Comparison of ENCODE assay signal across 28 mouse cellular contexts in genomic region chr5:25624029-25624428, GRCm38 (mm10).
A peak's percentile ranks its signal among the peaks of the same experiment; 100 is the strongest.
DNase-seq lines count a peak whose midpoint lies in the region; ATAC-seq and TF ChIP-seq lines count a peak whose summit lies in the region.
"Had no signal": no experiment of that assay in that cellular context is flagged by ENCODE, and none has a peak within 500 bp of the region (broad histone marks: within the 10 kb centered on the region; RNA-seq: fewer than 3 reads in every experiment).

No protein-coding gene starts in this region.

- H3K4me2 ChIP-seq in forebrain, postnatal 0 days (ENCODE audit: low read depth): no peak overlapping the region
- no peak overlapping the region for H3K4me2 ChIP-seq in forebrain, embryonic 14.5 days (ENCODE audit: low read length)
- H3K4me2 ChIP-seq: embryonic facial prominence, embryonic 12.5 days; heart, embryonic 15.5 days; limb, embryonic 13.5 days; liver, embryonic 12.5 days; neural tube, embryonic 15.5 days; stomach, embryonic 15.5 days had no signal

- no peak overlapping the region for H3K9ac ChIP-seq in forebrain, postnatal 0 days
- H3K9ac ChIP-seq in forebrain, embryonic 14.5 days (ENCODE audit: low read length): no peak overlapping the region
- H3K9ac ChIP-seq: embryonic facial prominence, embryonic 12.5 days; heart, embryonic 15.5 days; limb, embryonic 13.5 days; liver, embryonic 12.5 days; neural tube, embryonic 15.5 days; stomach, embryonic 15.5 days had no signal

- H3K27me3 ChIP-seq in forebrain, postnatal 0 days (ENCODE audit: insufficient read depth, low read length): no peaks in the 10 kb centered on the region
- no peaks in the 10 kb centered on the region for H3K27me3 ChIP-seq in forebrain, embryonic 14.5 days (replicated peaks; ENCODE audit: control insufficient read depth, insufficient read depth, low read length)
- H3K27me3 ChIP-seq: embryonic facial prominence, embryonic 12.5 days; heart, embryonic 15.5 days; limb, embryonic 13.5 days; liver, embryonic 12.5 days; neural tube, embryonic 15.5 days; stomach, embryonic 15.5 days had no signal

- no peak overlapping the region for H3K4me3 ChIP-seq in forebrain, postnatal 0 days (ENCODE audit: low read depth, low read length)
- no peak overlapping the region for H3K4me3 ChIP-seq in forebrain, embryonic 14.5 days (ENCODE audit: low read depth, low read length)
- H3K4me3 ChIP-seq: embryonic facial prominence, embryonic 12.5 days; heart, embryonic 10.5 days; heart, embryonic 15.5 days; limb, embryonic 13.5 days; liver, embryonic 12.5 days; neural tube, embryonic 15.5 days; stomach, embryonic 15.5 days had no signal

- peak; percentile 39 for DNase-seq in forebrain, postnatal 0 days
- DNase-seq in forebrain, embryonic 14.5 days (ENCODE audit: low spot score): no peak
- DNase-seq in kidney, adult 9 months: peak; percentile 36
- DNase-seq in kidney, postnatal 10 days: no peak
- DNase-seq in adipocyte (ENCODE audit: low spot score): peak; percentile 80
- DNase-seq in skeletal muscle tissue, adult 2 months (ENCODE audit: low read depth, low spot score): peak; percentile 20
- DNase-seq: B cell, adult 2 months; cerebellum, adult 11 months; cerebellum, adult 9-10 months; embryo, embryonic 11 days; gastrocnemius, postnatal 25 days; heart, adult 11 months; lung, adult 18-20 months; lung, postnatal 4 days; midbrain, embryonic 14.5 days; retina, postnatal 1 day; right cerebral cortex, postnatal 14 days; thymus, postnatal 25 days had no signal

- no peak for TF ChIP-seq CTCF in forebrain, postnatal 0 days (IDR thresholded peaks at IDR 0.05; ENCODE audit: low read depth)

- H3K36me3 ChIP-seq in forebrain, postnatal 0 days (ENCODE audit: insufficient read depth): no peaks in the 10 kb centered on the region
- H3K36me3 ChIP-seq in forebrain, embryonic 14.5 days (ENCODE audit: control insufficient read depth, insufficient read depth, low read length): no peaks in the 10 kb centered on the region
- H3K36me3 ChIP-seq: embryonic facial prominence, embryonic 12.5 days; heart, embryonic 10.5 days; heart, embryonic 15.5 days; limb, embryonic 13.5 days; liver, embryonic 12.5 days; neural tube, embryonic 15.5 days; stomach, embryonic 15.5 days had no signal

- H3K27ac ChIP-seq in forebrain, postnatal 0 days (ENCODE audit: low read depth, low read length): no peak overlapping the region
- H3K27ac ChIP-seq in forebrain, embryonic 14.5 days (ENCODE audit: low read depth, low read length): no peak overlapping the region
- H3K27ac ChIP-seq: embryonic facial prominence, embryonic 12.5 days; heart, embryonic 10.5 days; heart, embryonic 15.5 days; limb, embryonic 13.5 days; liver, embryonic 12.5 days; neural tube, embryonic 15.5 days; stomach, embryonic 15.5 days had no signal

- H3K9me3 ChIP-seq in forebrain, postnatal 0 days (ENCODE audit: low read length): no peaks in the 10 kb centered on the region
- H3K9me3 ChIP-seq in forebrain, embryonic 14.5 days (replicated peaks; ENCODE audit: control insufficient read depth, low read length): no peaks in the 10 kb centered on the region
- H3K9me3 ChIP-seq: embryonic facial prominence, embryonic 12.5 days; heart, embryonic 10.5 days; heart, embryonic 15.5 days; limb, embryonic 13.5 days; liver, embryonic 12.5 days; neural tube, embryonic 15.5 days; stomach, embryonic 15.5 days had no signal

- 44% methylated on average over 1 of the region's 1 CpGs for WGBS in forebrain, postnatal 0 days
- 59% methylated on average over 1 of the region's 1 CpGs for WGBS in forebrain, embryonic 14.5 days

- ATAC-seq in forebrain, postnatal 0 days: no peak
- ATAC-seq in forebrain, embryonic 14.5 days: no peak
- ATAC-seq in megakaryocyte progenitor cell, adult 5-6 weeks (replicated peaks; ENCODE audit: poor library complexity): no peak
- ATAC-seq: hindbrain, embryonic 16.5 days; liver, embryonic 12.5 days; lung, postnatal 0 days had no signal

- H3K4me1 ChIP-seq in forebrain, postnatal 0 days (ENCODE audit: insufficient read depth): no peaks in the 10 kb centered on the region
- no peaks in the 10 kb centered on the region for H3K4me1 ChIP-seq in forebrain, embryonic 14.5 days (ENCODE audit: control insufficient read depth, insufficient read depth, low read length)
- H3K4me1 ChIP-seq: embryonic facial prominence, embryonic 12.5 days; heart, embryonic 10.5 days; heart, embryonic 15.5 days; limb, embryonic 13.5 days; liver, embryonic 12.5 days; neural tube, embryonic 15.5 days; stomach, embryonic 15.5 days had no signal

Comparison
In these comparisons a context has a peak if more than half of its experiments do, and no peak if none do; other contexts are left out.
1. DNase-seq: peak in forebrain, postnatal 0 days (single experiment), kidney, adult 9 months (single experiment), adipocyte (single experiment) and skeletal muscle tissue, adult 2 months (single experiment); none in forebrain, embryonic 14.5 days (single experiment) and kidney, postnatal 10 days (single experiment).